Mouse (Mus musculus): Measurements from ENCODE around the gene Unc5b.

Gene Unc5b

DNA sequence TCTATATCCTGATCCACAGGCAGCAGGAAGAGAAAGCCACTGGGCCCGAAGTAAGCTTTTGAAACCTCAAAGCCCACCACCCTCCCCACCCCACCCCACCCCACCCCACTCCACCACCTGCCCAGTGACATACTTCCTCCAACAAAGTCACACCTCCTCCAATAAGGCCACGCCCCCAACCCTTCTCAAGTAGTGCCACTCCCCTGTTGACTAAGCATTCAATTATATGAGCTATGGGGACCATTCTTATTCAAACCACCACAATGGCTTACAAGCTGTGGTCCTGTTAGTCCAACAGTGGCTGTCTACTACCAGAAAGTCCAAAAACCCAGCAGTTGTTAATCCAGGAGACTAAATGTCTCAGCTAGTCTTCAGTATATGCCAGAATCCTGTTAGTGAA, 112.9 kb downstream of the Unc5b start:
- DNase-seq: no peak

DNA sequence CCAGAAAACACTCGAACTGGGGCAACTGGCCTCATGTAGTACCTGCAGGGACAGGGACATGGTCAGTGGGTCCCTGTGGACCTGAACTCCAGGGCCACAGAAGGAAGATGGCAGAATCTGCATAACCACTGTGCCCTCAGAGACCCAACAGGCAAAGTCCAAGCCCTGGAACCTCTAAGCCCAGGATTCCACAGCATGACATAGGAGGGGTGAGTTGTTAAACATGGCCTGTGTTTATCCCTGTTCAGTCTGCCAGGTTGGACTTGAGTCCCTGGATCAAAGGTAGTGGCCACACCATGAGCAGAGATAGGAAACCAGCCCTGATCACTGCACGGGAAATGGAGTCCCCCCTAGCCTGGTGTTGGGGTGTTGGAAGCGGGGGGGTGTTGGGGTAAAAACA, 114.9 kb downstream of the Unc5b start:
- no peak for DNase-seq
